Mouse (Mus musculus): Measurements from ENCODE around the gene Tomm34. TPM values are rescaled to one million over a fixed set of nuclear protein-coding genes. Genes with fewer than 3 reads are reported as not detected.
A peak's percentile ranks its signal among the peaks of the same experiment; 100 is the strongest.

The Tomm34 gene
- polyA plus RNA-seq, 1 experiment from 2014 or later: 51.6 TPM

- H3K27me3 ChIP-seq (ENCODE audit: control insufficient read depth, insufficient read depth, low read length): no peaks in the 10 kb centered on the region
- no peaks in the 10 kb centered on the region for H3K4me1 ChIP-seq (ENCODE audit: control insufficient read depth, insufficient read depth, low read length)
- no peak overlapping the region for H3K27ac ChIP-seq (ENCODE audit: low read length)
- H3K36me3 ChIP-seq (ENCODE audit: control insufficient read depth, insufficient read depth): peaks cover 20% of the 10 kb centered on the region
- H3K9me3 ChIP-seq (replicated peaks; ENCODE audit: control insufficient read depth, low read length): no peaks in the 10 kb centered on the region
- no peak overlapping the region for H3K4me3 ChIP-seq (ENCODE audit: low read length)
- no peak overlapping the region for H3K9ac ChIP-seq (ENCODE audit: low read length)
- WGBS: 64% methylated on average over 10 of the region's 10 CpGs
- no peak overlapping the region for H3K4me2 ChIP-seq (ENCODE audit: low read depth, low read length)
- ATAC-seq (replicated peaks; ENCODE audit: extremely low read depth, insufficient read depth, low FRiP score): no peak
Measured at GRCm38 (mm10) chr2:164082175-164082574, 11.2 kb upstream of the Tomm34 start.

GRCm38 (mm10) chr2:164081577-164081976 lies 10.6 kb upstream of the Tomm34 start:
- no peaks in the 10 kb centered on the region for H3K9me3 ChIP-seq (replicated peaks; ENCODE audit: control insufficient read depth, low read length)
- ATAC-seq (replicated peaks; ENCODE audit: extremely low read depth, insufficient read depth, low FRiP score): no peak
- H3K27ac ChIP-seq (ENCODE audit: low read length): no peak overlapping the region
- WGBS: 89% methylated on average over 10 of the region's 10 CpGs
- H3K27me3 ChIP-seq (ENCODE audit: control insufficient read depth, insufficient read depth, low read length): no peaks in the 10 kb centered on the region
- H3K9ac ChIP-seq (ENCODE audit: low read length): no peak overlapping the region
- peaks cover 20% of the 10 kb centered on the region for H3K36me3 ChIP-seq (ENCODE audit: control insufficient read depth, insufficient read depth)
- H3K4me3 ChIP-seq (ENCODE audit: low read length): no peak overlapping the region
- no peaks in the 10 kb centered on the region for H3K4me1 ChIP-seq (ENCODE audit: control insufficient read depth, insufficient read depth, low read length)
- H3K4me2 ChIP-seq (ENCODE audit: low read depth, low read length): no peak overlapping the region

GRCm38 (mm10) chr2:164079488-164079887 lies 8.5 kb upstream of the Tomm34 start:
- no peaks in the 10 kb centered on the region for H3K9me3 ChIP-seq (replicated peaks; ENCODE audit: control insufficient read depth, low read length)
- H3K4me2 ChIP-seq (ENCODE audit: low read depth, low read length): no peak overlapping the region
- peaks cover 5% of the 10 kb centered on the region for H3K4me1 ChIP-seq (ENCODE audit: control insufficient read depth, insufficient read depth, low read length)
- no peak for ATAC-seq (replicated peaks; ENCODE audit: extremely low read depth, insufficient read depth, low FRiP score)
- WGBS: 73% methylated on average over 6 of the region's 6 CpGs
- no peak overlapping the region for H3K4me3 ChIP-seq (ENCODE audit: low read length)
- no peak overlapping the region for H3K9ac ChIP-seq (ENCODE audit: low read length)
- no peaks in the 10 kb centered on the region for H3K27me3 ChIP-seq (ENCODE audit: control insufficient read depth, insufficient read depth, low read length)
- H3K36me3 ChIP-seq (ENCODE audit: control insufficient read depth, insufficient read depth): peaks cover 19% of the 10 kb centered on the region
- no peak overlapping the region; the same call in 1 of the 2 replicates for H3K27ac ChIP-seq (ENCODE audit: low read length)

GRCm38 (mm10) chr2:164077875-164078274 lies 6.9 kb upstream of the Tomm34 start:
- H3K27ac ChIP-seq (ENCODE audit: low read length): no peak overlapping the region
- H3K4me1 ChIP-seq (ENCODE audit: control insufficient read depth, insufficient read depth, low read length): peaks cover 5% of the 10 kb centered on the region
- no peak overlapping the region for H3K4me3 ChIP-seq (ENCODE audit: low read length)
- no peak for ATAC-seq (replicated peaks; ENCODE audit: extremely low read depth, insufficient read depth, low FRiP score)
- peaks cover 14% of the 10 kb centered on the region for H3K36me3 ChIP-seq (ENCODE audit: control insufficient read depth, insufficient read depth)
- no peak overlapping the region for H3K9ac ChIP-seq (ENCODE audit: low read length)
- H3K9me3 ChIP-seq (replicated peaks; ENCODE audit: control insufficient read depth, low read length): no peaks in the 10 kb centered on the region
- 74% methylated on average over 5 of the region's 5 CpGs for WGBS
- no peaks in the 10 kb centered on the region for H3K27me3 ChIP-seq (ENCODE audit: control insufficient read depth, insufficient read depth, low read length)
- H3K4me2 ChIP-seq (ENCODE audit: low read depth, low read length): no peak overlapping the region

- Histone ChIP-seq H3K4me2 (ENCODE audit: low read depth, low read length) (no peak overlapping the region), H3K9me3 (replicated peaks; ENCODE audit: control insufficient read depth, low read length) (no peaks in the 10 kb centered on the region), H3K9ac (ENCODE audit: low read length) (no peak overlapping the region), H3K4me1 (ENCODE audit: control insufficient read depth, insufficient read depth, low read length) (peaks cover 5% of the 10 kb centered on the region), H3K27me3 (ENCODE audit: control insufficient read depth, insufficient read depth, low read length) (no peaks in the 10 kb centered on the region), H3K4me3 (ENCODE audit: low read length) (no peak overlapping the region), H3K36me3 (ENCODE audit: control insufficient read depth, insufficient read depth) (peaks cover 11% of the 10 kb centered on the region), H3K27ac (ENCODE audit: low read length) (no peak overlapping the region)
- 71% methylated on average over 8 of the region's 8 CpGs for WGBS
- ATAC-seq (replicated peaks; ENCODE audit: extremely low read depth, insufficient read depth, low FRiP score): no peak
Measured at GRCm38 (mm10) chr2:164076874-164077425, 6.0 kb upstream of the Tomm34 start.

GRCm38 (mm10) chr2:164075088-164075487 lies 4.1 kb upstream of the Tomm34 start:
- peaks cover 8% of the 10 kb centered on the region for H3K4me1 ChIP-seq (ENCODE audit: control insufficient read depth, insufficient read depth, low read length)
- ATAC-seq (replicated peaks; ENCODE audit: extremely low read depth, insufficient read depth, low FRiP score): no peak
- peak overlapping the region; percentile 94 for H3K4me3 ChIP-seq (ENCODE audit: low read length)
- peaks cover 5% of the 10 kb centered on the region; the same call in 1 of the 2 replicates for H3K36me3 ChIP-seq (ENCODE audit: control insufficient read depth, insufficient read depth)
- peak overlapping the region; percentile 71 for H3K4me2 ChIP-seq (ENCODE audit: low read depth, low read length)
- H3K27me3 ChIP-seq (ENCODE audit: control insufficient read depth, insufficient read depth, low read length): no peaks in the 10 kb centered on the region
- H3K9ac ChIP-seq (ENCODE audit: low read length): peak overlapping the region; percentile 91
- WGBS: 35% methylated on average over 5 of the region's 5 CpGs
- H3K9me3 ChIP-seq (replicated peaks; ENCODE audit: control insufficient read depth, low read length): no peaks in the 10 kb centered on the region
- no peak overlapping the region for H3K27ac ChIP-seq (ENCODE audit: low read length)

GRCm38 (mm10) chr2:164073918-164074578 lies 3.1 kb upstream of the Tomm34 start:
- WGBS: 0% methylated on average over 48 of the region's 48 CpGs
- H3K27ac ChIP-seq (ENCODE audit: low read length): peak overlapping the region; percentile 63
- no peaks in the 10 kb centered on the region for H3K36me3 ChIP-seq (ENCODE audit: control insufficient read depth, insufficient read depth)
- H3K27me3 ChIP-seq (ENCODE audit: control insufficient read depth, insufficient read depth, low read length): no peaks in the 10 kb centered on the region
- peak; percentile 81 for ATAC-seq (replicated peaks; ENCODE audit: extremely low read depth, insufficient read depth, low FRiP score)
- H3K4me3 ChIP-seq (ENCODE audit: low read length): peak overlapping the region; percentile 94
- peak overlapping the region; percentile 71 for H3K4me2 ChIP-seq (ENCODE audit: low read depth, low read length)
- H3K9ac ChIP-seq (ENCODE audit: low read length): peak overlapping the region; percentile 91
- no peaks in the 10 kb centered on the region for H3K9me3 ChIP-seq (replicated peaks; ENCODE audit: control insufficient read depth, low read length)
- peaks cover 18% of the 10 kb centered on the region for H3K4me1 ChIP-seq (ENCODE audit: control insufficient read depth, insufficient read depth, low read length)

GRCm38 (mm10) chr2:164073120-164073519 lies 2.2 kb upstream of the Tomm34 start:
- WGBS: 78% methylated on average over 7 of the region's 7 CpGs

GRCm38 (mm10) chr2:164072109-164072508 lies 1.1 kb upstream of the Tomm34 start:
- Histone ChIP-seq H3K27ac (ENCODE audit: low read length) (no peak overlapping the region), H3K9ac (ENCODE audit: low read length) (no peak overlapping the region), H3K9me3 (replicated peaks; ENCODE audit: control insufficient read depth, low read length) (no peaks in the 10 kb centered on the region), H3K4me2 (ENCODE audit: low read depth, low read length) (no peak overlapping the region), H3K4me3 (ENCODE audit: low read length) (no peak overlapping the region), H3K36me3 (ENCODE audit: control insufficient read depth, insufficient read depth) (no peaks in the 10 kb centered on the region), H3K27me3 (ENCODE audit: control insufficient read depth, insufficient read depth, low read length) (no peaks in the 10 kb centered on the region), H3K4me1 (ENCODE audit: control insufficient read depth, insufficient read depth, low read length) (peaks cover 22% of the 10 kb centered on the region)
- no peak for ATAC-seq (replicated peaks; ENCODE audit: extremely low read depth, insufficient read depth, low FRiP score)
- 81% methylated on average over 2 of the region's 2 CpGs for WGBS

More at GRCm38 (mm10) chr2:164073120-164073519, 2.2 kb upstream of the Tomm34 start:
- no peaks in the 10 kb centered on the region for H3K9me3 ChIP-seq (replicated peaks; ENCODE audit: control insufficient read depth, low read length)
- no peak overlapping the region for H3K4me2 ChIP-seq (ENCODE audit: low read depth, low read length)
- no peak for ATAC-seq (replicated peaks; ENCODE audit: extremely low read depth, insufficient read depth, low FRiP score)
- H3K36me3 ChIP-seq (ENCODE audit: control insufficient read depth, insufficient read depth): no peaks in the 10 kb centered on the region
- no peaks in the 10 kb centered on the region for H3K27me3 ChIP-seq (ENCODE audit: control insufficient read depth, insufficient read depth, low read length)
- H3K4me3 ChIP-seq (ENCODE audit: low read length): no peak overlapping the region
- H3K9ac ChIP-seq (ENCODE audit: low read length): no peak overlapping the region
- H3K27ac ChIP-seq (ENCODE audit: low read length): no peak overlapping the region
- peaks cover 20% of the 10 kb centered on the region for H3K4me1 ChIP-seq (ENCODE audit: control insufficient read depth, insufficient read depth, low read length)

Measured in heart, embryonic 16.5 days (tissue).